Mouse (Mus musculus) spleen, postnatal 10 days (tissue): ENCODE measurements around the gene Zfp639.

ENCODE experiments used
- DNase-seq, 2 experiments: peaks; one replicate each; pipeline ENCODE4 v3.0.0; 2021 to 2022; ENCODE audit warnings: low spot score in 2 of 2

Zfp639 gene

DNA sequence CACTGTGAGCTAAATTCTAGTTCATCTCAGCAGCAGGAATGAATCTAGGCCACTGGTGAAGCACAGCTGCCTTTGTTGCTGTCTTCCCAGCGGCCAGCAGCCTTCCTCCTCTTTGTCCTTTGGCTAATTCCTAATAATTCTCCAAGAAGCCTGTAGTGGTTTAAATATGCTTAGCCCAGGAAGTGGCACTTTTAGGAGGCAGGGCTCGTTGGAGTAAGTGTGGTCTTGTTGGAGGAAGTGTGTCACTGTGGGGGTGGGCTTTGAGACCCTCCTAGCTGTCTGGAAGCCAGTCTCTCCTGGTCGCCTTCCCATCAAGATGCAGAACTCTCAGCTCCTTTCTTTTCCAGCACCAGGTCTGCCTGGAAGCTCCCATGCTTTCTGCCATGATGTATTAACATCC, 4.2 kb upstream of the Zfp639 start:
- DNase-seq, result no peak

DNA sequence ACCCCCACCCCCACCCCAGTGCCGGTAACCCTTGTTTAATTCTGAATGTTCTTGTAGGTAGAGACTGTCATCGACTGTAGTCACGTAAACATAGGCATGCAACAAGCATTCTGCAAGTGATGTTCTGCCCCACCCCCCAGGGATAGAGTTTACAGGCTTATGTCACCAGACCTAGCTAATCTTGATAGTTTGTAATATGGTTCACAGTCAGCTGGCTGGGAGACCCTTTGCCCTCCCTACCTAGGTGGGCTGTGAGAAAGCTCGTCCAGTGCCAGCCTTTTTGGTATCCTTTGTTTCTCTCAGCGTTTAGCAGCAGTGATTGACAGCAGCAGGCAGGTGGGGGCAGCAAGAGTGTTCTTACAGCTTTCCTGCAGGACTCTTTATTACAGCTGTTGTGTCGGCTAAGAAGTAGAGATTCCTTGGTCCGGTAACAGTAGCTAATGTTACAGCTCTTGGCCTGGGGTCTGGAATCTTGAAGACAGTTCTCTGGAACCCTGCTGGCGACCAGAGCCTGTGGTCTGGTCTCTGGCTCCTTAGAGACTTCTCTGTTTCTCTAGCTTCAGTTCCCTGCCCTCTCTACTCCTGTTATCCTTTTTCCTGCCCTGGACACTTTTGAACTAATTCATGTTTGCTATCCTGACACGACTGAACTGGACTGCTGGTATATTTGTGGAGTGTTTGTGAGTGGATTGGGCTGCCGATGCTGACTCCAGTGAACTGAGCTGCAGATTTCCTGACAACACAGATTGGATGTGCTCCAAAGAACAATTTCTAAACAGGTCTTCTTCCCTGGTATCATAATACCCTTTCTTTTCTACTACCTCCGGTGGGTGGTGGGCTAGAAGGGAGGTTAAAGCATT, 3.5 kb upstream of the Zfp639 start:
- no peak for DNase-seq

DNA sequence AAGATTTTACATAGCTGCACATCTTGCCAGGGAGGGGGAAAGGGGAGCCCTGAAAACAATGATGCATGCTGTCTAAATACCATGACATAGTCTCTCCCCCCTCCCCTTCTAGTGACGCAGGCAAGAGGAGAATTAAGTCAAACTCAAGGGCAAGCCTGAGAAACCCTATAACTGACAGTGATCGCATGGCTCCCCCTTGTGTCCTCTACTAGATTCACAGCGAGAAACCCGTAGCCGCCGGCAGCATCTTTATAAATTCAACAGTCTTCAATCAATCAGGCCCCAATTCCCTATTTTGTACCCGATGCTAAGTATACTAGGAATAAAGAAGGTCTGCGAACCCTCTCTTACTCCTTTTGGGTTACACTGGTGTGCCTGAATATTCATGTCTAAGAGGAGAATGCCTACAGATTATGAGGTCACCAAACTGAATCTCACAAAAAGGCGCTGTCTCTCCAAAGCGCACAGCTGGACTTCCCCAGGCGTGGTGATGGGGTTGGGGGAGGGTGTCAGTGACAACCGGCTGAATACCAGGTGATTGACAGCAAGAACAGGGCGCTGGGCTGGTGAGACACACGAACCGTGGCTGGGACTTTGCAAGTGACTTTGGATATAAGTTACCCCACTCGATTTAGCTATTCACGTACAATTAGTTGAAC, 1.3 kb upstream of the Zfp639 start:
- peak; percentile 41 to 76 for DNase-seq

DNA sequence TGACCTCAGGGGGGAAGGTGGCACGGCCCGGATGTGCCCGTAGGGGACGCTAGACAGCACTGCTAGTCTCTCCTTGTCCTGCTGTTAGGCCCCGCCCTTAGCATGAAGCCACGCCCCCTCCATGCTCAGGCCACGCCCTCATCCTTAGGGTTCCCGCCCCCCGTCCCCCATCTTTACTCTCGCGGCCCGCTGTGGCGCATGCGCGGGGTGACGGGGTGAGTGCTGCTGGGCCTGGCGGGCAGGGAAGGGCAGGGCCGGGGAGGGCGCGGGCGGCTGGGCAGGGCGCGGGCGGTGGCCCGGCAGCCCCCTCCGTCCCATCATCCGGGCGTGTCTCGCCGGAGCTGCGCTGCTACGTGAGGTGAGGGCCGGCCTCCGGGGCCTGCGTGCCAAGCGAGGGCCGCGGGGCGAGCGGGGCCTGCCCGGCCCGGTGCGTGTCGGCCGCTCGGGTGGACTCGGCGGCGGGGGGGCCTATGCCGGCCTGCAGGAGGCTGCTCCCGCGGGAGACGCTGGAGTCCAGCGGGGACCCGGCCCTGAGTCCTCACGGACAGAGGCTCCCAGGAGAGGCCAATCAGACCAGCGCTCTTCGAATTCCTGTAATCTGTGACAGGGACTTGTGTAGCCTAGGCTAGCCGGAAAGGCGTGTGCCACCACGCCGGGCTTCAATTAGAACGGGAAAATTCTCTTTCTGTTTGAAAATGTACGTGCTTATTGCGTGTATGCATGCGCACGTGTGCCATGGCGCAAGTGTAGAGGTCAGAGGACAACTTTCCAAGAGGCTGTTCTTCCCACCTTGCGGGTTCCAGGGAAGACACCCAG, 524 bp downstream of the Zfp639 start:
- peak; percentile 97 for DNase-seq

DNA sequence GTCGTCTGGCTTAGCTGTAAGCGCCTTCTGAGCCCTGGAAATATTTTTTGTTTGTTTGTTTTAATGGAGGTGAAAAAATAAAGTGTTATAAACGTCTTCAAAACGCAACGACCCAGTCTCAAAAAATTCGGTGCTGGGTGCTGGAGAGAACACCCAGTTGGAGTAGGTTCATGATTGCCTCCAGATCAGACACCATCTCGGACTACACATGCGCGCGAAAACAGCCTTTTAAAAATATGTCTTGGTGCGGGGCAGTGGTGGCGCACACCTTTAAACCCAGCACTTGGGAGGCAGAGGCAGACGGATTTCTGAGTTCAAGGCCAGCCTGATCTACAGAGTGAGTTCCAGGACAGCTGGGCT, 1.1 kb downstream of the Zfp639 start:
- DNase-seq, result peak; percentile 39 to 46

DNA sequence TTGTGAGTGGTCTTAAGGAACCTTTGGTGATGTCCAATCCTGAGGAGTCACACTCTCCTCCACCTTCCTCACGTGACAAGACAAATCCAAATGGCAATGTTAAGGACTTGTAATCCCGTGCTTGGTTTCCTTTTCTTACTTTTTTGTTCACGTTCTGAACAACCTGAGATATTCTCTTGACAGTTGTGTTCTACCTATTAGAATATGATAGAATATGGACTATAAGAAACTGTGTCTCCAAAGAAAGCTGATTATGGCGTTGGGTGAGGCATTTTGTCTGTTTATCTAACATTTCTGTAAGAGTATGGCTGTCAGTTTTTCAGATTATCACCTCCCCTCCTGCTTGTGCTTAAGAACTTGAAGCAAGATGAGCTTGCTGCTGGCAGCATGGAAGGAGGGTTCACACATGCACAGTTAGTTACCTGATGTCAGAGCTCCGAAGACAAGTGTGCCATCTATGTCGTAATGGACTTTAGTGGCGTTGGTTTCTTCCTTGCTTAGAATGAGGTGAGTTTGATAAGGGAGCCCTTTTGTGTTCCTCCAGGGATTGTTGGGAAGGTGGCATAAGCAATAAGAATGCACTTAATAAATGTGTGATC, 2.7 kb downstream of the Zfp639 start:
- peak in 1 of 2 experiments; percentile 11 for DNase-seq

DNA sequence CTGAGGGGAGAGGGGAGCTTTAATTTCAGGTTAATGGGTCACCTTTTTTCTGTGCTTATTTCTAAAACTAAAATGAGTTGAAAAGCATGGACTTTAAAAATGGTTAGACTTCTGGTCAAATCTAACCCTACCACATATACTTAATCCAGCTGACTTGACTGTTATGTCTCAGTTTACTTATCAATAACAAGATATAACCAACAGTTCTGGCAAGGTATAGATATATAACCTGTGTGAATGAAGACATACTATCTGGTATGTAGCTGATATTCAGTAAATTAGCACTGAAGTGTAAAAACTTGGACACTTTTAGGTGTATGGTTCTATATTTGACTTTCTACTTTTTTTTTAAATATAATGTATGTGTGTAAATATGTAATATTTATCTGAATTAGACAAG, 3.5 kb downstream of the Zfp639 start:
- no peak for DNase-seq

DNA sequence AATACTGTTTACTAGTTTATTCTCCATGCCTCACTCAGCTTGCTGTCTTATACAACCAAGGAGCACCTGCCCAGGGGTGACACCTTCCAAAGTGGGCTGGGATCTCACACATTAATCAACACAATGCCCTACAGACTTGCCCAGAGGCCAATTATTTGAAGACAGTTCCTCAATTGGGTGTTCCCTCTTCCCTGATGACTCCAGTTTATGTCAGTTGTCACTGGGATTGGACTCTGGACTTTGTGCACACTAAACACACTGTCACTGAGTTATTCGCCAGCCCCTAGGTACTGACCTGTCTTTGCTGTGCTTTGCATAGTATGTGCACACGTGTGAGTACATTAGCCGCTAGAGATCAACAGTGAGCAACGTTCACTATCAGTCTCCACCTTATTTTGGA, 17.1 kb downstream of the Zfp639 start:
- no peak for DNase-seq

DNA sequence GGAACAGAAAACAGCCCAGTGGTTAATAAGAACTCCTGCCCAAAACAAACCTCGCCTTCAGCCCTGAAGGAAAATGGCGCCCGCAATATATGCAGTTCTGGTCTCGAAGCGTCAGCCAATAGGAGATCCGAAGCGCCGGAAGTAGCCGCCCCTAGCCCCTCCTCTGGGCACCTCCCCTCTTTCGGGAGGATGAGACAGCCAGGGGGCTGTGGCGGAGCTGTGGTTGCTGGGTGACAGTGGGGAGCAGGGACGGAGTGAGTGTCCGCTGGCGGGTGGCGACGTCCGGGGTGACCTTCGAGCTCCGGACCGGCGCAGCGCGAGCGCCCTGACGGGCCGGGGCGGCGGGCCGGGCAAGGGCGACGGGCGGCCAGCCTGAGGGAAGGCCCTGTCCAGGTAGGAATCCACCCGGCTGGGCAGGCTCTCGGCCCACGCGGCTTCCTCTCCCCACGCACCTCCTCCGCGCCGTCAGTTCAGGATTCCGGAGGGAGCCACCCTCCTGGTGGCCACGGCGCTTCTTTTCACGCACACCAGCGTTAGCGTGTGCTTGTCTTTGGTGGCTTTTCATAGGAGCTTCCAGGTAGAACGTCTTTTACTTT, 19.3 kb downstream of the Zfp639 start, which contains the start of gene Mfn1:
Gene Mfn1 (plus strand): TSS at position 163 of the 596 bp plus-strand sequence.
- peak; percentile 85 to 94 for DNase-seq

DNA sequence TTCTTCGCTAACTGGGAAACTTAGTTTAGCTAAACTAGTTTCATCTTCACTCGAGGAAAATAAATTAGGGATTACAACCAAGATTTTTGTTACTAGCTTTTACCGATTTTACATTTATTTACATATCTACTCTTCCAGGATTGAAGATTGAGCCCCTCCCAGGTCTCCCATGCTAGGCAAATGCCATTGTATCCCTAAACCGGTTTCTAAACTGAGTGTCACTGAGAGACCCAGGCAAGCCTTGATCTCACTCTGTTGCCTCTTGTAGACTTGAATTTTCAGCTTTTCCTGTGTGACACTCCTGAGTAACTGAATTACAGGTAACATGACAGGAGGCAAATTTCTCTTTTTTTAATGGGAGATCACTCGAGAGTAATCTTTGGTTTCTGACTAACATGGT, 20.0 kb downstream of the Zfp639 start:
- no peak for DNase-seq

DNA sequence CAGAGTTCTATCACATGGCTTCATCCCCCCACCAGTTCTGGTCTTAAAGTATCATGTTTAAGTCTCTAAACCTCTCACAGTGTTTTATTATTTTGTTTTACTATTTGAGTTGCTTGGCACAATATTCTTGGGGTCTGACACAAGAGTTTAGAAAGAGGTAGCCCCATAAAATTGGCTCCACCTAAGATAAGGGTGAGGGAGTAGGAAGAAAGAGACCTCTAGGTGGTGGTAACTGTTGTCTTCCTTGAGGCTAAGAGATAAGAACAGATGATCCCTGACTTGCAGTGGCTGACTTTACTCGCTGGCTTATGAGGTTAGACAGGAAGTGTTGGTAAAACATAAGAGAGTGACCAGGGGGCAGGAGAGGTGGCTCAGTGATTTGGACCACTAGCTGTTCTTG, 25.6 kb downstream of the Zfp639 start:
- DNase-seq, result no peak

DNA sequence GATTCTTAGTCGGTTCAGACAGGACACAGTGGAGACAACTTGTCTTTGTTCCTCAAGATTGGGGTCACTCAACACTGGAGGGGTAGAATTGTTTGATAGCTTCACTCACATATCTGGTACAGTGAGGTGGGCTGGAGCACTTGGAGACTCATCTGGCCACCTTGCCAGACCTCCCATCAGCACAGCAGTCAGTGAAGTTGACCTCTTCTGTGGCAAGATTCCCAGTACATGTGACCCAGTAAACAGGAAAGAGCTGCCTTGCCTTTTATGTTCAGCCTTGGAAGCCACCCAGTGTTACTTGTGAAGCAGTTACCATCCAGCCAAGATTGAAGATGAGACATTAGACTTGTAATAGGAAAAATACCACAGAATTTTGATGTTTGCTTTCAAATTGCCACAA, 27.5 kb downstream of the Zfp639 start:
- DNase-seq, result no peak

DNA sequence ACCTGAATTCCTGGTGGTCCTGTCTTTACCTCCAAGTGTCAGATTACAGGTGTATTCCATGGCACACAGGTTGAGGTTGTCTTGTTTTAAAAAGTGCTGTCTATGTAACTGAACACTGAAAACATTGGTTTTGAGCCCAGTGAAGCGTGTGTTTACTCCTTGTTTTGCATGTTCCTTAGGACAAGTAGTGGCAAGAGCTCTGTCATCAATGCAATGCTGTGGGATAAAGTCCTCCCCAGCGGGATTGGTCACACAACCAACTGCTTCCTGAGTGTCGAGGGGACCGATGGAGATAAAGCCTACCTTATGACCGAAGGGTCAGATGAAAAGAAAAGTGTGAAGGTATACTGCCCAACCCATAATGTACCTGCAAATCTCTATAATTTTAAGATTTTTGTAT, 28.0 kb downstream of the Zfp639 start:
- no peak for DNase-seq

DNA sequence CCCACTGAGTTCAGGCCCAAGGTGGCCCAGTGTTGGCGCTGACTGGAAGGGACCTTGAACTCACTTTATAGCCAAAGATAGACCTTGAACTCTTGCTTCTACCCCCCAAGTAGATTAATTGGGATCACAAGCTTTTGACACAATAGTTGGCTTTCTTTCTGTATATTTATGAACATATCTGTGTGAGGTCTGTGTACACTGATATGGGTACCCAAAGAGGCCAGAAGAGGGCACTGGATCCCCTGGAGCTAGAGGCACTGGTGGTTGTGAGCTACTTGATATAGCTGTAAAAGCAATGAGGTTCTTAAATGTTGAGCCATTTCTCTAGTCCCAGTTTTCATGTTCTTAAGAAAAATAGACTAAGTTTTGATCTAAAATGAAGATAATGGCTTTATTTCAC, 43.0 kb downstream of the Zfp639 start:
- peak in 1 of 2 experiments; percentile 42 for DNase-seq

DNA sequence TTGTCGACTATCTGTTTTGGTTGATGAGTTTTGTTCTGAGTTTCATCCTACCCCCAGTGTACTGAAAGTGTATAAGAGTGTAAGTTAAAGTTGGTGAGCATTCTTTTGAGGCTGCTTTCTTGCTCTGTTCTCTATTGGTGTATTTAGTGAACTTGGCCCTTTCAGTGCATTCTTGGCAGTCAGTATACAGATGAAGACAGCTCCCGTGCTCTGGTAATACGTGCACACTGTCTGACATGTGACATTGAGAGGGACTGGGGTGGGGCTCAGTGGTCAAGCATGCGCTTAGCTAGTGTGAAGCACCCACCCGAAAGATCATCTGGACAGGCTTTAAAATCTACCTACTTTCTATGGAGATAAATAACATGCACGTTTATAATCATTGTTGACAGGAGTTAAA, 53.3 kb downstream of the Zfp639 start:
- no peak for DNase-seq
